Mouse (Mus musculus): ENCODE data around the gene Gm49339. TPM values are rescaled to one million over a fixed set of nuclear protein-coding genes. Genes with fewer than 3 reads are reported as not detected.

Gene Gm49339
- 3.0 to 5.5 TPM in 2 of 4 replicates, not detected in the others for total RNA-seq (2023)

GRCm38 (mm10) chr10:51480397-51480796, at the start of gene Gm49339, which contains the start of gene Lilr4b:
Gm49339 (plus strand) TSS chr10:51480612.
Lilr4b (plus strand) TSS chr10:51480632.

DNA sequence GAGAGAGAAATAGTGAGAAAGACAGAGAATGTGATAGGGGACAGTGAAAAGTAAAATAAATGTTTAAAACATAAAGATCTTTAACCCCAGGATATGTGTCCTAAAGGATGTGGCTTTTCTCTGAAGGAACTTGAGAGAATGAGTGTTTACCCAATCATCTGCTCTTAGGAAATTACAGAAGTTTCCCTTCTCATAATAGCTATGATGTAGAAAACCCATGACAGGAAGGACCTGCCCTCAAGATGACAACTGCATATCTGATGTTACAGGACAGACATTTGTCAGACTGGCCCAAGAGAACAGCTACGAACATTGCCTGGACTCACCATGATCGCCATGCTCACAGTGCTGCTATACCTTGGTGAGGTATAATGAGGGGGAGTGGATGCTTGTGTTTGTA, 10.3 kb downstream of the Gm49339 start, which contains the start of gene Lilrb4a:
Lilrb4a (plus strand) TSS at position 266 of the 400 bp plus-strand sequence.

Other genes with a start within 250 kb of the Gm49339 start
- gene Lilr4b, start within 50 bp of the Gm49339 start, total RNA-seq (2023): 23.4 to 26.2 TPM (median 24.2 TPM) in 4 replicates
- gene Lilrb4a, start 10.3 kb downstream of the Gm49339 start, total RNA-seq (2023): 28.0 to 31.8 TPM (median 28.7 TPM) in 4 replicates
- not detected in 4 replicates for gene Fam162b, start 109.9 kb downstream of the Gm49339 start, total RNA-seq (2023)
- not detected in 4 replicates for gene Gprc6a, start 150.8 kb downstream of the Gm49339 start, total RNA-seq (2023)
- gene Rfx6, start 197.1 kb downstream of the Gm49339 start, total RNA-seq (2023): not detected in 4 replicates

All from B cell, adult 62 days (primary cell).